Mouse (Mus musculus) testis, adult 2 months (tissue): Measurements from ENCODE around the gene Lrrc75b.

Source experiments
- CTCF ChIP-seq: fragments of 200-500 bp; IDR thresholded peaks from 2 replicates; pipeline ENCODE4 v1.5.1; 2012; ENCODE audit warnings: low read depth, mild to moderate bottlenecking, inconsistent platforms, low read length, moderate library complexity; ENCODE audit not compliant: control insufficient read depth, insufficient read depth, insufficient replicate concordance
- POLR2A ChIP-seq: fragments of 200-500 bp; IDR thresholded peaks from 2 replicates; pipeline ENCODE4 v1.6.1; 2012; ENCODE audit warnings: low read depth, mild to moderate bottlenecking, inconsistent platforms, low read length, moderate library complexity; ENCODE audit not compliant: control insufficient read depth

GRCm38 (mm10) chr10:75549886-75550285 is 10.2 kb downstream of the Lrrc75b start:
- TF ChIP-seq CTCF (no peak), POLR2A (no peak)
